Mouse (Mus musculus) lung, adult 18-20 months (tissue): ENCODE measurements around the gene Fmnl2.

Experiments
- DNase-seq, 2 experiments: peaks; one replicate each; pipeline ENCODE4 v3.0.0; 2022; ENCODE audit warnings: mixed read lengths in 2 of 2

The Fmnl2 gene

GRCm38 (mm10) chr2:52987637-52988295 is 130.1 kb downstream of the Fmnl2 start:
- DNase-seq, result no peak

GRCm38 (mm10) chr2:52989316-52989715 is 131.7 kb downstream of the Fmnl2 start:
- DNase-seq, result no peak

GRCm38 (mm10) chr2:52990874-52991687 is 133.4 kb downstream of the Fmnl2 start:
- peak; percentile 28 to 45 for DNase-seq

- DNase-seq, result peak in 1 of 2 experiments; percentile 35
Measured at GRCm38 (mm10) chr2:52991688-52992194, 134.1 kb downstream of the Fmnl2 start.

GRCm38 (mm10) chr2:52993241-52993640 is 135.6 kb downstream of the Fmnl2 start:
- DNase-seq, result no peak

- peak in 1 of 2 experiments; percentile 43 for DNase-seq
Measured at GRCm38 (mm10) chr2:52994526-52994925, 136.9 kb downstream of the Fmnl2 start.

- DNase-seq, result peak; percentile 53 to 73
Measured at GRCm38 (mm10) chr2:52997955-52998750, 140.5 kb downstream of the Fmnl2 start.

- DNase-seq, result no peak
Measured at GRCm38 (mm10) chr2:52999524-52999969, 141.9 kb downstream of the Fmnl2 start.

- DNase-seq, result no peak
Measured at GRCm38 (mm10) chr2:53000446-53000845, 142.8 kb downstream of the Fmnl2 start.

GRCm38 (mm10) chr2:53006161-53006560 is 148.5 kb downstream of the Fmnl2 start:
- no peak for DNase-seq

GRCm38 (mm10) chr2:53007142-53007541 is 149.5 kb downstream of the Fmnl2 start:
- DNase-seq, result peak; percentile 54 to 78

GRCm38 (mm10) chr2:53013051-53013450 is 155.4 kb downstream of the Fmnl2 start:
- no peak for DNase-seq

- no peak for DNase-seq
Measured at GRCm38 (mm10) chr2:53014451-53014850, 156.8 kb downstream of the Fmnl2 start.

GRCm38 (mm10) chr2:53022982-53023381 is 165.3 kb downstream of the Fmnl2 start:
- no peak for DNase-seq

GRCm38 (mm10) chr2:53026056-53026769 is 168.6 kb downstream of the Fmnl2 start:
- DNase-seq, result peak in 1 of 2 experiments; percentile 34

- no peak for DNase-seq
Measured at GRCm38 (mm10) chr2:53028868-53029267, 171.2 kb downstream of the Fmnl2 start.

- peak in 1 of 2 experiments; percentile 11 for DNase-seq
Measured at GRCm38 (mm10) chr2:53029716-53030431, 172.2 kb downstream of the Fmnl2 start.

- DNase-seq, result no peak
Measured at GRCm38 (mm10) chr2:53030432-53030826, 172.8 kb downstream of the Fmnl2 start.

- no peak for DNase-seq
Measured at GRCm38 (mm10) chr2:53038253-53038652, 180.6 kb downstream of the Fmnl2 start.

GRCm38 (mm10) chr2:53038737-53039136 is 181.1 kb downstream of the Fmnl2 start:
- no peak for DNase-seq

GRCm38 (mm10) chr2:53047031-53047430 is 189.4 kb downstream of the Fmnl2 start:
- no peak for DNase-seq
